Mouse (Mus musculus): Measurements from ENCODE around the gene Fam192a. TPM values are rescaled to one million over a fixed set of nuclear protein-coding genes. Genes with fewer than 3 reads are reported as not detected.

Fam192a gene
- polyA plus RNA-seq, 1 experiment = 42.8 TPM

- peak; percentile 74 for DNase-seq (ENCODE audit: low spot score)
Measured at GRCm38 (mm10) chr8:94532873-94533671, 68.7 kb downstream of the Fam192a start, which contains the start of gene Cpne2. Gene Cpne2 (plus strand): TSS chr8:94532990.

- no peak for DNase-seq (ENCODE audit: low spot score)
Measured at GRCm38 (mm10) chr8:94532525-94532872, 69.3 kb downstream of the Fam192a start.

- no peak for DNase-seq (ENCODE audit: low spot score)
Measured at GRCm38 (mm10) chr8:94532000-94532399, 69.8 kb downstream of the Fam192a start.

- DNase-seq (ENCODE audit: low spot score) = no peak
Measured at GRCm38 (mm10) chr8:94530643-94531042, 71.2 kb downstream of the Fam192a start.

- DNase-seq (ENCODE audit: low spot score) = no peak
Measured at GRCm38 (mm10) chr8:94529875-94530274, 71.9 kb downstream of the Fam192a start.

GRCm38 (mm10) chr8:94528245-94528644 lies 73.6 kb downstream of the Fam192a start:
- no peak for DNase-seq (ENCODE audit: low spot score)

- no peak for DNase-seq (ENCODE audit: low spot score)
Measured at GRCm38 (mm10) chr8:94527178-94527577, 74.6 kb downstream of the Fam192a start.

GRCm38 (mm10) chr8:94524554-94524953 lies 77.2 kb downstream of the Fam192a start:
- DNase-seq (ENCODE audit: low spot score) = no peak

Other genes starting within 250 kb of the Fam192a start
- 325 and 330 TPM in 2 replicates for gene Herpud1, start 215.6 kb downstream of the Fam192a start, polyA plus RNA-seq (2012; rRNA removed)
- gene Nlrc5, start 167.6 kb downstream of the Fam192a start, polyA plus RNA-seq (2012; rRNA removed) = 17.1 and 23.3 TPM in 2 replicates
- 27.6 and 31.4 TPM in 2 replicates for gene Cpne2, start 69.0 kb downstream of the Fam192a start, polyA plus RNA-seq (2012; rRNA removed)
- gene Rspry1, start 60 bp downstream of the Fam192a start, polyA plus RNA-seq (2012; rRNA removed) = 11.4 and 12.5 TPM in 2 replicates
- gene Arl2bp, start 64.6 kb upstream of the Fam192a start, polyA plus RNA-seq (2012; rRNA removed) = 113 and 116 TPM in 2 replicates
- gene Pllp, start 94.3 kb upstream of the Fam192a start, polyA plus RNA-seq (2012; rRNA removed) = 82.4 and 99.3 TPM in 2 replicates
- 1.6 and 2.3 TPM in 2 replicates for gene Ccl22, start 143.6 kb upstream of the Fam192a start, polyA plus RNA-seq (2012; rRNA removed)
- gene Cx3cl1, start 170.0 kb upstream of the Fam192a start, polyA plus RNA-seq (2012; rRNA removed) = 20.6 and 27.3 TPM in 2 replicates
- gene Ccl17, start 208.5 kb upstream of the Fam192a start, polyA plus RNA-seq (2012; rRNA removed) = 2.3 and 4.0 TPM in 2 replicates
- gene Coq9, start 236.3 kb upstream of the Fam192a start, polyA plus RNA-seq (2012; rRNA removed) = 62.3 and 72.1 TPM in 2 replicates
- 22.0 and 27.7 TPM in 2 replicates for gene Ciapin1, start 236.4 kb upstream of the Fam192a start, polyA plus RNA-seq (2012; rRNA removed)